Mouse (Mus musculus) adrenal gland, adult (tissue): ENCODE measurements around the gene St3gal5.
"Not testable (repeated sequence)": the region's sequence is repeated elsewhere in the genome, so short reads cannot be mapped to it uniquely, and the experiment has no call there.

Source experiments
- DNase-seq, 2 experiments: peaks; one replicate each; pipeline ENCODE4 v3.0.0; 2022 to 2023; ENCODE audit warnings: low spot score in 1 of 2; ENCODE audit not compliant: inconsistent age in 2 of 2

St3gal5 gene

GRCm38 (mm10) chr6:72097181-72097995 is at the start of gene St3gal5:
Gene St3gal5, plus strand, starts transcription at chr6:72097592.
- peak; percentile 96 to 97 for DNase-seq

GRCm38 (mm10) chr6:72048643-72049042 is 48.7 kb upstream of the St3gal5 start:
- no peak for DNase-seq

GRCm38 (mm10) chr6:72049941-72050340 is 47.5 kb upstream of the St3gal5 start:
- DNase-seq, result no peak

- DNase-seq, result peak; percentile 7 to 51
These were observed 46.6 kb upstream of the St3gal5 start for GRCm38 (mm10) chr6:72050827-72051226.

GRCm38 (mm10) chr6:72051247-72051646 is 46.1 kb upstream of the St3gal5 start:
- DNase-seq, result no peak

GRCm38 (mm10) chr6:72051757-72052156 is 45.6 kb upstream of the St3gal5 start:
- peak in 1 of 2 experiments; percentile 12 for DNase-seq

- DNase-seq, result peak; percentile 40 to 55
These were observed 40.8 kb upstream of the St3gal5 start for GRCm38 (mm10) chr6:72056548-72056947.

GRCm38 (mm10) chr6:72058398-72058889 is 38.9 kb upstream of the St3gal5 start:
- DNase-seq, result no peak

GRCm38 (mm10) chr6:72060677-72061076 is 36.7 kb upstream of the St3gal5 start:
- not testable (repeated sequence) for DNase-seq

- peak; percentile 56 to 88 for DNase-seq
These were observed 33.7 kb upstream of the St3gal5 start for GRCm38 (mm10) chr6:72063718-72064117.

- no peak for DNase-seq
These were observed 31.4 kb upstream of the St3gal5 start for GRCm38 (mm10) chr6:72065988-72066387.

GRCm38 (mm10) chr6:72068436-72068835 is 29.0 kb upstream of the St3gal5 start:
- DNase-seq, result no peak

- DNase-seq, result peak in 1 of 2 experiments; percentile 55
These were observed 26.0 kb upstream of the St3gal5 start for GRCm38 (mm10) chr6:72071281-72071870.

GRCm38 (mm10) chr6:72073781-72074180 is 23.6 kb upstream of the St3gal5 start:
- DNase-seq, result no peak

- peak in 1 of 2 experiments; percentile 47 for DNase-seq
These were observed 20.9 kb upstream of the St3gal5 start for GRCm38 (mm10) chr6:72076512-72076911.

- no peak for DNase-seq
These were observed 19.2 kb upstream of the St3gal5 start for GRCm38 (mm10) chr6:72078178-72078577.

- DNase-seq, result peak in 1 of 2 experiments; percentile 43
These were observed 15.9 kb upstream of the St3gal5 start for GRCm38 (mm10) chr6:72081318-72082024.

- DNase-seq, result no peak
These were observed 10.0 kb upstream of the St3gal5 start for GRCm38 (mm10) chr6:72087402-72087801.

GRCm38 (mm10) chr6:72089865-72090264 is 7.5 kb upstream of the St3gal5 start:
- no peak for DNase-seq

GRCm38 (mm10) chr6:72091007-72091406 is 6.4 kb upstream of the St3gal5 start:
- DNase-seq, result no peak

- no peak for DNase-seq
These were observed 4.3 kb upstream of the St3gal5 start for GRCm38 (mm10) chr6:72093121-72093520.
